Mouse (Mus musculus) CH12.LX (cell line): Measurements from ENCODE around the gene Morn5. TPM values are rescaled to one million over a fixed set of nuclear protein-coding genes. Genes with fewer than 3 reads are reported as not detected.

Experiments
- DNase-seq: peaks from one replicate; pipeline ENCODE4 v3.0.0-alpha.2; 2013; ENCODE audit errors: extremely low read depth
- H3K27ac ChIP-seq: 2 replicates; pipeline ENCODE4 v1.5.1; 2012; ENCODE audit warnings: low read depth, mild to moderate bottlenecking, control low read depth, moderate library complexity; ENCODE audit not compliant: insufficient read depth
- H3K27me3 ChIP-seq: replicated peaks from 2 replicates; pipeline ENCODE3; 2012; ENCODE audit warnings: inconsistent platforms
- H3K36me3 ChIP-seq, 2 experiments: replicated peaks in 1 of 2; 2 replicates each; pipeline versions ENCODE3 to v1.6.1; 2012; ENCODE audit warnings: inconsistent platforms in 1 of 2, low read length in 1 of 2, mild to moderate bottlenecking in 1 of 2, mixed read lengths in 1 of 2, moderate library complexity in 1 of 2; ENCODE audit not compliant: control insufficient read depth in 1 of 2, insufficient read depth in 1 of 2
- H3K4me1 ChIP-seq, 2 experiments: 2 replicates each; pipeline ENCODE4 v1.6.1; 2012; ENCODE audit warnings: inconsistent platforms in 1 of 2, moderate library complexity in 1 of 2; ENCODE audit not compliant: insufficient read depth in 2 of 2, control insufficient read depth in 1 of 2
- H3K4me2 ChIP-seq: 2 replicates; pipeline ENCODE4 v1.6.1; 2012; ENCODE audit warnings: low read depth, mild to moderate bottlenecking, control low read depth; ENCODE audit not compliant: poor library complexity, insufficient read depth, severe bottlenecking
- H3K4me3 ChIP-seq, 3 experiments: fragments of 150-350 bp in 1 of 3; sonication (generic) in 1 of 3; replicated peaks in 1 of 3; 2 replicates each; pipeline versions ENCODE3 to v1.5.1; 2011 to 2012; ENCODE audit warnings: low read depth in 2 of 3, low read length in 2 of 3, mild to moderate bottlenecking in 2 of 3, moderate library complexity in 2 of 3, control low read depth in 1 of 3, improper control_type of control experiment in 1 of 3, inconsistent platforms in 1 of 3, mixed read lengths in 1 of 3; ENCODE audit not compliant: poor library complexity in 1 of 3
- H3K79me2 ChIP-seq: replicated peaks from 2 replicates; pipeline ENCODE4 v1.6.1; 2012; ENCODE audit warnings: mild to moderate bottlenecking, moderate library complexity; ENCODE audit not compliant: control insufficient read depth, poor library complexity, insufficient read depth, severe bottlenecking; ENCODE audit errors: extremely low read depth
- H3K9ac ChIP-seq: 2 replicates; pipeline ENCODE4 v1.6.1; 2012; ENCODE audit warnings: low read depth, mild to moderate bottlenecking, control low read depth, moderate library complexity; ENCODE audit not compliant: insufficient read depth
- H3K9me3 ChIP-seq: replicated peaks from 2 replicates; pipeline ENCODE3; 2012; ENCODE audit warnings: low read length, inconsistent platforms, mixed read lengths
- BHLHE40 ChIP-seq: IDR thresholded peaks from 2 replicates; pipeline ENCODE4 v1.6.1; 2011; ENCODE audit warnings: mild to moderate bottlenecking, low read depth, low read length, improper control_type of control experiment
- CHD2 ChIP-seq: IDR thresholded peaks from 2 replicates; pipeline ENCODE4 v1.6.1; 2011; ENCODE audit warnings: low read length, improper control_type of control experiment
- CTCF ChIP-seq, 2 experiments: IDR thresholded peaks in 1 of 2; conservative IDR thresholded peaks in 1 of 2; 2 replicates each; pipeline ENCODE4 v1.5.1; 2011 to 2012; ENCODE audit warnings: low read depth in 2 of 2, low read length in 2 of 2, improper control_type of control experiment in 1 of 2, inconsistent platforms in 1 of 2, mild to moderate bottlenecking in 1 of 2, moderate library complexity in 1 of 2
- ELF1 ChIP-seq: IDR thresholded peaks from 2 replicates; pipeline ENCODE4 v1.6.1; 2014; ENCODE audit warnings: low read depth, mild to moderate bottlenecking, inconsistent platforms, low read length, improper control_type of control experiment
- GABPA ChIP-seq: IDR thresholded peaks from 2 replicates; pipeline ENCODE4 v1.6.1; 2012; ENCODE audit warnings: low read depth, low read length, improper control_type of control experiment, inconsistent platforms; ENCODE audit not compliant: insufficient replicate concordance
- HCFC1 ChIP-seq: IDR thresholded peaks from 2 replicates; pipeline ENCODE4 v1.6.1; 2012; ENCODE audit warnings: low read depth, mild to moderate bottlenecking, inconsistent platforms, low read length, improper control_type of control experiment
- IRF4 ChIP-seq: IDR thresholded peaks from 2 replicates; pipeline ENCODE4 v1.6.1; 2014; ENCODE audit warnings: low read depth, mild to moderate bottlenecking, inconsistent platforms, low read length, improper control_type of control experiment
- JUN ChIP-seq: IDR thresholded peaks from 2 replicates; pipeline ENCODE4 v1.6.1; 2011; ENCODE audit warnings: low read depth, mild to moderate bottlenecking, low read length, improper control_type of control experiment, moderate library complexity; ENCODE audit not compliant: insufficient read depth
- JUND ChIP-seq: conservative IDR thresholded peaks from 2 replicates; pipeline ENCODE4 v1.6.1; 2011; ENCODE audit warnings: low read depth, low read length, improper control_type of control experiment
- KAT2A ChIP-seq: IDR thresholded peaks from 2 replicates; pipeline ENCODE4 v1.6.1; 2012; ENCODE audit warnings: low read length, improper control_type of control experiment, inconsistent platforms; ENCODE audit not compliant: insufficient replicate concordance
- MAFK ChIP-seq: IDR thresholded peaks from 2 replicates; pipeline ENCODE4 v1.6.1; 2011; ENCODE audit warnings: low read length, improper control_type of control experiment; ENCODE audit not compliant: insufficient replicate concordance
- MAX ChIP-seq: IDR thresholded peaks from 2 replicates; pipeline ENCODE4 v1.6.1; 2011; ENCODE audit warnings: low read length, improper control_type of control experiment
- MXI1 ChIP-seq: IDR thresholded peaks from 2 replicates; pipeline ENCODE4 v1.6.1; 2011; ENCODE audit warnings: mild to moderate bottlenecking, low read depth, low read length, improper control_type of control experiment
- NELFE ChIP-seq: IDR thresholded peaks from 2 replicates; pipeline ENCODE4 v1.6.1; 2011; ENCODE audit warnings: low read depth, low read length, improper control_type of control experiment
- NRF1 ChIP-seq: IDR thresholded peaks from 2 replicates; pipeline ENCODE4 v1.6.1; 2014; ENCODE audit warnings: low read depth, mild to moderate bottlenecking, inconsistent platforms, low read length, improper control_type of control experiment, moderate library complexity
- PAX5 ChIP-seq: IDR thresholded peaks from 2 replicates; pipeline ENCODE4 v1.6.1; 2012; ENCODE audit warnings: low read length, inconsistent platforms, mixed read lengths
- POLR2A ChIP-seq: IDR thresholded peaks from 2 replicates; pipeline ENCODE4 v1.6.1; 2011; ENCODE audit warnings: low read depth, mild to moderate bottlenecking, improper control_type of control experiment, low read length
- POLR2AphosphoS2 ChIP-seq: IDR thresholded peaks from 2 replicates; pipeline ENCODE4 v1.6.1; 2011; ENCODE audit warnings: low read depth, low read length, improper control_type of control experiment
- RAD21 ChIP-seq: IDR thresholded peaks from 2 replicates; pipeline ENCODE4 v1.6.1; 2011; ENCODE audit warnings: low read depth, mild to moderate bottlenecking, low read length, improper control_type of control experiment, moderate library complexity
- RCOR1 ChIP-seq: conservative IDR thresholded peaks from 2 replicates; pipeline ENCODE4 v1.6.1; 2012; ENCODE audit warnings: low read depth, mild to moderate bottlenecking, inconsistent platforms, low read length, improper control_type of control experiment
- SIN3A ChIP-seq: IDR thresholded peaks from 2 replicates; pipeline ENCODE4 v1.6.1; 2012; ENCODE audit warnings: low read length, improper control_type of control experiment, inconsistent platforms
- SMC3 ChIP-seq: IDR thresholded peaks from 2 replicates; pipeline ENCODE4 v1.6.1; 2011; ENCODE audit warnings: low read depth, low read length, improper control_type of control experiment
- TCF12 ChIP-seq: IDR thresholded peaks from 2 replicates; pipeline ENCODE4 v1.6.1; 2014; ENCODE audit warnings: low read depth, mild to moderate bottlenecking, inconsistent platforms, low read length, improper control_type of control experiment
- USF2 ChIP-seq: conservative IDR thresholded peaks from 2 replicates; pipeline ENCODE4 v1.6.1; 2011; ENCODE audit warnings: low read depth, low read length, improper control_type of control experiment
- ZC3H11A ChIP-seq: IDR thresholded peaks from 2 replicates; pipeline ENCODE4 v1.6.1; 2012; ENCODE audit warnings: low read depth, mild to moderate bottlenecking, inconsistent platforms, low read length, improper control_type of control experiment
- ZKSCAN1 ChIP-seq: IDR thresholded peaks from 2 replicates; pipeline ENCODE4 v1.6.1; 2012; ENCODE audit warnings: low read depth, inconsistent platforms, low read length, improper control_type of control experiment, borderline replicate concordance
- ZMIZ1 ChIP-seq: IDR thresholded peaks from 2 replicates; pipeline ENCODE4 v1.6.1; 2012; ENCODE audit warnings: low read depth, mild to moderate bottlenecking, inconsistent platforms, low read length, improper control_type of control experiment
- ZNF384 ChIP-seq: IDR thresholded peaks from 2 replicates; pipeline ENCODE4 v1.6.1; 2012; ENCODE audit warnings: low read depth, low read length, improper control_type of control experiment, inconsistent platforms
- dilution Hi-C: fragments of 300-500 bp; cut with MboI; formaldehyde crosslinking; loops from 2 replicates; pipeline ENCODE4 v1.14.3; 2020; ENCODE audit warnings: low sequenced_read_pairs; ENCODE audit not compliant: extremely low pct_unique_long_range_greater_than_20kb, extremely low pct_ligation_motif_present
- in situ Hi-C: fragments of 300-500 bp; cut with MboI; formaldehyde crosslinking; loops from 3 replicates; pipeline ENCODE4 v1.14.3; 2019; ENCODE audit warnings: low sequenced_read_pairs, low pct_ligation_motif_present, low pct_unique_long_range_greater_than_20kb, mixed read lengths
- polyA plus RNA-seq: library from polyadenylated mRNA; unstranded; fragments of >175 nt; gene quantifications from 2 replicates; pipeline ENCODE4 v1.2.1, GENCODE M21; 2012; ENCODE audit warnings: low read depth; ENCODE audit not compliant: insufficient read length
- total RNA-seq, 2 experiments: library from RNA; depleted of rRNA; stranded (reverse); fragments of 300-350 nt in 1 of 2; fragments of >200 nt in 1 of 2; gene quantifications; 2 replicates each; pipeline ENCODE4 v1.2.3; 2012 to 2014

Gene Morn5
- total and polyA plus RNA-seq, 3 experiments: 0.38 TPM; not detected in 2

DNA sequence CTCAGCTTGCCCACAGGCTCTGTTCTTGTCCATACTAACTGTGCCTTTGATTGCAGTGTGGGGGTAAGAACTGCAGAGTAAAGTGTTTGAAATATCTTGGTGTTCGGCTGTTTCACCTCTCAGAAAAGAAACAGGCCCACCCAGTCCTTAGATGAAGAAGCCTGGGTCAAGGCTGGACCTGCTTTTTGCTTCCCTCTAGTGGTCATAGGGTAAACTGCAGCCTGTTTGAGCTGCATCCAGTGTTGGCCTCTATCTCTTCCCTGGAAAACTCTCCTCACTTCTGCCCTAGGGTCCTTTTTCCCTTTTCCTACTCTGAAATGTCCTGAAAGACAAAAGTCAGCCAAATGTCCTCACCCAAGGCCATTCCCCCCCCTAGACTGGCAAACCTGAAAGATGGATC, 41.2 kb upstream of the Morn5 start:
- in situ Hi-C loops (loop anchor here (5.0 to 25.0 kb wide), 3 partner anchors 204 to 1329 kb away; partner anchors contain the start of gene Olfr368), dilution Hi-C loops (no loop called here)
- Histone ChIP-seq H3K36me3 (no peaks in the 10 kb centered on the region), H3K4me2 (no peak overlapping the region), H3K4me3 (no peak overlapping the region), H3K27me3 (peaks cover 42% of the 10 kb centered on the region), H3K9me3 (no peaks in the 10 kb centered on the region), H3K79me2 (no peaks in the 10 kb centered on the region), H3K9ac (no peak overlapping the region), H3K27ac (no peak overlapping the region), H3K4me1 (peaks cover 6% of the 10 kb centered on the region in 2 experiments)
- TF ChIP-seq ZNF384: no peak
- TF ChIP-seq IRF4: no peak
- peak; percentile 79 to 96 for TF ChIP-seq CTCF (conservative IDR thresholded peaks at IDR 0.05 in 1 of 2, IDR thresholded peaks at IDR 0.05 in 1 of 2; ENCODE audit: low read depth in 2 of 2, low read length in 2 of 2)
- TF ChIP-seq USF2: no peak
- TF ChIP-seq TCF12: no peak
- TF ChIP-seq MAFK: no peak
- TF ChIP-seq RAD21: peak; percentile 65
- TF ChIP-seq GABPA: no peak
- TF ChIP-seq SMC3: peak; percentile 61
- DNase-seq: peak; percentile 52

DNA sequence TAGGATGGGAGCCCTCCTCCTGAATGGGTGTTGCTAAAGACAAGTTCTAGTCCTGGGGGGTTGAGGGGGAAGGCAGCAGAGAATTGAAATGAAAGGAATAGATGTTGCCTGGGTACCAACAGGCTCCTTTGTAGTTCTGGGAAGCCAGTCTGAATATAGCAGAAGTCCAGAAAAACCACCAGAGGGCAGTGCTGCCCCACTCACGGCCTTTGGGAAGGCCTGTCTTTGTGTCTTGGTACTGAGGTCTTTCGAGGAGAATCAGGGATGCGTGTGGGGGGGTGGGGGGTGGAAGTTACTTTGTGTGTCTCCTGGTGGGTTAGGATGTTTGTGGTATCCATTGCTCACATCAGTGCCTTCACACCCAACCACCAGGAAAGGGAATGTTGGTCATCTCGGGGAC, 39.9 kb upstream of the Morn5 start:
- in situ Hi-C loops (loop anchor here (5.0 to 25.0 kb wide), 3 partner anchors 203 to 1328 kb away; partner anchors contain the start of gene Olfr368), dilution Hi-C loops (no loop called here)
- peaks cover 6% of the 10 kb centered on the region in 2 experiments for H3K4me1 ChIP-seq

GRCm38 (mm10) chr2:36010579-36010978, 38.7 kb upstream of the Morn5 start:
- dilution Hi-C loops (no loop called here), in situ Hi-C loops (loop anchor here (25.0 kb wide), 1 partner anchor 1327 kb away; the partner anchor contains the start of gene Olfr368)
- Histone ChIP-seq H3K9ac (no peak overlapping the region), H3K27me3 (peaks cover 36% of the 10 kb centered on the region), H3K4me1 (peaks cover 6% of the 10 kb centered on the region in 2 experiments), H3K27ac (no peak overlapping the region), H3K4me3 (no peak overlapping the region), H3K79me2 (no peaks in the 10 kb centered on the region), H3K36me3 (no peaks in the 10 kb centered on the region), H3K4me2 (peak overlapping the region; percentile 87), H3K9me3 (peaks cover 3% of the 10 kb centered on the region)
- DNase-seq: no peak
- no peak for TF ChIP-seq JUND
- TF ChIP-seq ZNF384: no peak
- TF ChIP-seq RCOR1: no peak
- no peak for TF ChIP-seq BHLHE40
- no peak for TF ChIP-seq POLR2A
- no peak for TF ChIP-seq KAT2A
- TF ChIP-seq PAX5: no peak
- TF ChIP-seq NELFE: no peak
- TF ChIP-seq POLR2AphosphoS2: no peak
- TF ChIP-seq SIN3A: no peak
- no peak for TF ChIP-seq NRF1
- TF ChIP-seq JUN: no peak
- no peak for TF ChIP-seq SMC3
- no peak for TF ChIP-seq ZMIZ1
- no peak for TF ChIP-seq MAX
- TF ChIP-seq CHD2: no peak
- no peak for TF ChIP-seq MXI1
- TF ChIP-seq ZKSCAN1: no peak

More for the DNA sequence above, 39.9 kb upstream of the Morn5 start:
- H3K4me3 ChIP-seq: no peak overlapping the region
- no peak overlapping the region for H3K27ac ChIP-seq
- TF ChIP-seq RAD21 (peak; percentile 86), ZC3H11A (peak; percentile 63), POLR2AphosphoS2 (no peak), CTCF (conservative IDR thresholded peaks at IDR 0.05 in 1 of 2, IDR thresholded peaks at IDR 0.05 in 1 of 2; ENCODE audit: low read depth in 2 of 2, low read length in 2 of 2) (peak; percentile 25 to 91; a peak in 2 of 4 replicates), SMC3 (peak; percentile 94), ZMIZ1 (no peak), HCFC1 (no peak), ELF1 (no peak)
- H3K9me3 ChIP-seq: peaks cover 3% of the 10 kb centered on the region
- H3K9ac ChIP-seq: no peak overlapping the region
- DNase-seq: peak; percentile 77
- H3K36me3 ChIP-seq: no peaks in the 10 kb centered on the region
- H3K79me2 ChIP-seq: no peaks in the 10 kb centered on the region
- peaks cover 38% of the 10 kb centered on the region for H3K27me3 ChIP-seq
- no peak overlapping the region for H3K4me2 ChIP-seq
